Mouse (Mus musculus): ENCODE measurements at regions not wholly inside any gene's neighbourhood (a gene's known extent, or its start where the extent isn't known, plus 50 kb on each side); places are given as distances from the start of the nearest gene placed in this dataset.

GRCm38 (mm10) chr1:184462481-184463124, 269.8 kb downstream of the Hlx start:
- TF ChIP-seq EP300 (IDR thresholded peaks at IDR 0.05; ENCODE audit: insufficient read depth, low read depth, low read length) (no peak), CTCF (IDR thresholded peaks at IDR 0.05; ENCODE audit: low read depth, low read length) (no peak), POLR2A (IDR thresholded peaks at IDR 0.05; ENCODE audit: insufficient read depth, low read length) (no peak)

All from ES-Bruce4 (cell line).